Mouse (Mus musculus): ENCODE results near the gene Tmem131. TPM values are rescaled to one million over a fixed set of nuclear protein-coding genes. Genes with fewer than 3 reads are reported as not detected.

Tmem131 gene
- polyA plus RNA-seq, 1 experiment from 2014 or later, result 13.8 TPM

DNA sequence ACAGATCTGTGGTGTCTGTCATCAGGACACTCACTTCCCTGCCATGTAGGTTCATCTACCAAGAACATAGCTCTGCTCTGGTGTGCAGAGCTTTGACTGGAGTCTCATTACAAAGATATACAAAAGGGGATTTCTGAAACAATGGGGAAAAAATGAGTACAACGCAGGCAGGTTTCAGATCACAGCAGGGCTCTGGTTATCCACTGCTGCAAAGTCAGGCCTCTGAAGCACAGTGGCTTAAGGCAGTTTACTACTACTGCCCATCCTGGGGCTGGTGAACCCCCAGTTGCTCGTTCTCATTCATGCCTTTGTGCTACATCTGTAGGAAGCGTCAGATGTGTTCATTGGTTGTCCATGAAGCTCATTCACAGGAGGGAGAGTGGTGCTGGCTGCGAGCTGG is 57.0 kb downstream of the Tmem131 start:
- peaks cover 22% of the 10 kb centered on the region for H3K4me1 ChIP-seq
- no peaks in the 10 kb centered on the region for H3K9me3 ChIP-seq (replicated peaks)
- no peaks in the 10 kb centered on the region for H3K27me3 ChIP-seq (ENCODE audit: low read depth, poor library complexity, severe bottlenecking)
- WGBS, result 89% methylated on average over 4 of the region's 4 CpGs
- H3K36me3 ChIP-seq, result peaks cover 12% of the 10 kb centered on the region
- no peak for DNase-seq (ENCODE audit: low spot score)
- H3K27ac ChIP-seq, result no peak overlapping the region
- no peak overlapping the region for H3K4me3 ChIP-seq

DNA sequence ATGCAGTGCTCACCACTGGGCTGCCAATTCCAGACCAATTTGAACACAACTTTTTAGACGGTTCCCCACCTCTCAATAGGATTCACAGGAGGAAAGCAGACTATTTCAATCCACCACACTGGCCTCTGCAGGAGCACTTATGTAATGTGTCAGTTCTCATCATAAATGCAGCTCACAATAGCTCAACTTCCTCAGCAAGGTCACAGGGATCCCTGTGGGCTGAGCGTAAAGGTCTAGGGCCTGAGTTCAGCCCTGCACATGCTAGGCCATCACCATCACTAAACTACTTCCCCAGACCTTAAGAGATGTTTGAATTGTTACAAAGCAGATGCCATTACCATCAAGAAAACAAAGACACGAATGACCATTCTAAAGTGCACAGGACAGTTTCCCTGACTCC is 58.9 kb downstream of the Tmem131 start:
- no peaks in the 10 kb centered on the region for H3K27me3 ChIP-seq (ENCODE audit: low read depth, poor library complexity, severe bottlenecking)
- H3K9me3 ChIP-seq (replicated peaks), result no peaks in the 10 kb centered on the region
- DNase-seq (ENCODE audit: low spot score), result no peak
- WGBS, result 85% methylated on average over 3 of the region's 3 CpGs
- H3K4me1 ChIP-seq, result peaks cover 16% of the 10 kb centered on the region
- peaks cover 23% of the 10 kb centered on the region for H3K36me3 ChIP-seq
- H3K27ac ChIP-seq, result no peak overlapping the region
- H3K4me3 ChIP-seq, result no peak overlapping the region

DNA sequence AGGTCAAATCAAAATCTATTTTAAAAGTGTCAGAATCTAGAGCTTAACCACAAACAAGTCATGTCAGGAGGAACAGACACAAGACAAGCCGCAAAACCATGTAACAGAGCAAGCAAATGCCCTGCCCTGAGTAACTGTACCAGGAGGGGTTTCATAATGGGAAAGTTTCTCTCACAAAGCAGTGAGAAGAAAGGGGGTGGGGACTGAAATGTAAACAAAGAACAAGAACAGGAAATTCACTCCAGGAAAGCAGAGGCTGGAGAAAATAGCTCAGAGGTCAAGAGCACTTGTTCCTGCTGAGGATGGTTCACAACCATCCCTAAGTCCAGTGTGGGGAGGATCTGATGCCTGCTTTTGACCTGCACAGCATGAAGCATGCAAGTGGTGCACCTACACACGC is 59.7 kb downstream of the Tmem131 start:
- Histone ChIP-seq H3K27me3 (ENCODE audit: low read depth, poor library complexity, severe bottlenecking) (no peaks in the 10 kb centered on the region), H3K4me1 (peaks cover 16% of the 10 kb centered on the region), H3K27ac (peak overlapping the region; percentile 14; the same call in 1 of the 2 replicates), H3K4me3 (no peak overlapping the region), H3K9me3 (replicated peaks) (no peaks in the 10 kb centered on the region), H3K36me3 (peaks cover 23% of the 10 kb centered on the region)
- DNase-seq (ENCODE audit: low spot score), result no peak
- WGBS, result 84% methylated on average over 2 of the region's 2 CpGs

DNA sequence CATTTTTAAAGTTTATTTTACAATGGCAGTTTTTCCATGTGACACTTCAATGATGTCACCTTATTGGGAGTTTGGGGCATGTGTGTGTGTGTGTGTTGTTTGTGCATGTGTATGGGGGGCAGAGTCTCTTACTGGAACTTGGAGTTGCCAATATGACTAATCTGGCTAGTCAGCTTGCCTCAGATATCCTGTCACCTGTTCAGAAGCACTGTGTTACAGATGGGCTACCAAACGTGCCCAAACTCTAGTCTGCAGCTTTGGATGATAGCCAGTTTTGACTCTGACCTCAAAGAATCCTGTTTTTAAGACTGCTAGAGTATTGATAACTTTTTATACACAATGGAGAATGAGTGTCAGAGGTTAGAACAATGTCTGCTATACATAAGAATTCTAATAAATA is 64.3 kb downstream of the Tmem131 start:
- no peaks in the 10 kb centered on the region for H3K9me3 ChIP-seq (replicated peaks)
- no peak for DNase-seq (ENCODE audit: low spot score)
- no peak overlapping the region for H3K4me3 ChIP-seq
- H3K36me3 ChIP-seq, result peaks cover 17% of the 10 kb centered on the region
- peaks cover 6% of the 10 kb centered on the region for H3K4me1 ChIP-seq
- no peaks in the 10 kb centered on the region for H3K27me3 ChIP-seq (ENCODE audit: low read depth, poor library complexity, severe bottlenecking)
- no peak overlapping the region for H3K27ac ChIP-seq
- WGBS, result 74% methylated on average over 1 of the region's 1 CpGs

DNA sequence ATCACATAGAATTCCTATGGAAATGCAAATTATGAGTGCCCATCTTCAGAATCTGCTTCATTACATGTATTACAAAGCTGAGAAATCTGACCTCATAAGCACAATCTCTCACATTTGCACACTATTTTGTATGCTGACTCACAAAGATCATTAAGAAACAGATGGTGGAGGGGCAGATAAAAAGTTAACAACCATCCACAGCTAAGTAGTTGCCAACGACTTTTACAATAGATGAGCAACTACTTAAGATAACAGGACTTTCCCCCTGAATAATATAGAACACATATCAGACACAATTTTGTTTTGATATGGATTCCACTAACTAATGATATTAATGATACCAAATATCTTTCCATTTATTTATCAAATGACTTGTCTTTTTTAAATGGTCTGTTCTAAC is 66.3 kb downstream of the Tmem131 start:
- WGBS, result 88% methylated on average over 1 of the region's 1 CpGs
- Histone ChIP-seq H3K27ac (no peak overlapping the region), H3K36me3 (peaks cover 22% of the 10 kb centered on the region), H3K9me3 (replicated peaks) (no peaks in the 10 kb centered on the region), H3K27me3 (ENCODE audit: low read depth, poor library complexity, severe bottlenecking) (no peaks in the 10 kb centered on the region), H3K4me1 (no peaks in the 10 kb centered on the region), H3K4me3 (no peak overlapping the region)
- no peak for DNase-seq (ENCODE audit: low spot score)

DNA sequence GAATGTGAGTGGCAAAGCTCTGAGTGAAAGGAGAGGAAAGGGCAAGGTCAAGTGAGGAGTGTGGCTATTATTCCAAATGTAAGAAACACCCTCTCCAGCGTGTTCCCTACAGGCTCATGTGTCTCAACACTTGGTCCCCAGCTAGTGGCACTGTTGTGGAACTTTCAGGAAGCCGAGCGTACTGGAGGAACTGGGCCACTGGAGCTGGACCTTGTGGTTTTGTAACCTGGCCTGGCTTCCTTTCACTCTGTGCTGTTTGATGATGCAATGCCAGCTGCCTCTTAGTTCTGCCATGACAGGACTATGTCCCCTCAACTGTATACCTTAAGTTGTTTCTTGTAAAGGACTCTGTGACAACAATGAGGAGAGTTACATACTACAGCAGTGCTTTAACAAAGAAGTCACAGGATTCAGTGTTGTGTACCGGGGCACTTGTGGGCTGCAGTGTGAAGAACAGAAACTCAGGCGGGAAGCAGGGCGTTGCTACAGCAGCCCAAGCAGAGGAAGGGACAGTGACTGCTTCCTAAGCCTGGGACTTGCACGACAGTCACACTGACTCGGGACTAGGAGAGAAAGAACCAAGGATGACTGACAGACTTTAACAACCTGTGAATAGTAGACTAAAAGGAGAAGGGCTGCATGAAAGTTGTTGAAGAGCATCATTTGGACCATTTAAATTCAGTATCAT is 68.4 kb downstream of the Tmem131 start:
- no peaks in the 10 kb centered on the region for H3K9me3 ChIP-seq (replicated peaks)
- H3K4me1 ChIP-seq, result no peaks in the 10 kb centered on the region
- DNase-seq (ENCODE audit: low spot score), result no peak
- H3K4me3 ChIP-seq, result no peak overlapping the region
- WGBS, result 88% methylated on average over 8 of the region's 8 CpGs
- no peaks in the 10 kb centered on the region for H3K27me3 ChIP-seq (ENCODE audit: low read depth, poor library complexity, severe bottlenecking)
- H3K27ac ChIP-seq, result no peak overlapping the region
- peaks cover 30% of the 10 kb centered on the region for H3K36me3 ChIP-seq

DNA sequence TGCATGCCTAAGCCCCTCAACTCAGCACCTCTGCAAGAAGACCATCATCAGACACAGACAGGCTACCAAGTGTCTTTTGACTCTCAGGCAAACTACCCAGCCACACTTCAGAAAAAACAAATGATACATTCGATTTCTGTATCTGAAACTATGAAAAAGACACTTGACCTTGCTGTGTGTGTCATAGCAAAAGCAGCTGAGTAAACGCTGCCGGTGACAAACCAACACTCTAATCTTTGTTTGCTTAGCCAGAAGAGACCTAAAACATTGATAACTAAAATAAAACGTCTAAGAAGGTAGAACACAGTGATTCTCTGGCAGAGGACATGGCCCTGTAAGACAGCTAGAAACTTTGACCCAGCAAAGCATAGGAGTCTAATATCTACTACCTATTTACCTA is 72.2 kb downstream of the Tmem131 start:
- Histone ChIP-seq H3K27ac (no peak overlapping the region), H3K4me3 (no peak overlapping the region), H3K9me3 (replicated peaks) (no peaks in the 10 kb centered on the region), H3K4me1 (no peaks in the 10 kb centered on the region), H3K36me3 (peaks cover 34% of the 10 kb centered on the region), H3K27me3 (ENCODE audit: low read depth, poor library complexity, severe bottlenecking) (no peaks in the 10 kb centered on the region)
- 87% methylated on average over 4 of the region's 4 CpGs for WGBS
- DNase-seq (ENCODE audit: low spot score), result no peak

DNA sequence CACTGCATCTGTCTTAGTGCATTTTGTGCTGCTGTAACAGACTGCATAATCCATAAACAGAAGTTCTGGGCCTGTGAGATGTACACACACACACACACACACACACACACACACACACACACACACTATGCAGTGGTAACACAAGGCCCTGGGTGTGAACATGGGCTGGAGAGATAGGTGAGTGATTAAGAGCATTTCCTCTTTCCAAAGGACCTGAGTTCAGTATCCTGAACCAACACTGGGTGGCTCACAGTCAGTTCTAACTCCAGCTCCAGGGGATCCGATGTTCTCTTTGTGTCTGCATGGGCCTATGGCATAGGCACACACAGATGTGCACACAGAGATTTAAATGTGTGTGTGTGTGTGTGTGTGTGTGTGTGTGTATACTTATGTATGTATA is 72.9 kb downstream of the Tmem131 start:
- peaks cover 33% of the 10 kb centered on the region for H3K36me3 ChIP-seq
- no peaks in the 10 kb centered on the region for H3K27me3 ChIP-seq (ENCODE audit: low read depth, poor library complexity, severe bottlenecking)
- 87% methylated on average over 1 of the region's 1 CpGs for WGBS
- H3K4me3 ChIP-seq, result no peak overlapping the region
- no peak overlapping the region for H3K27ac ChIP-seq
- no peaks in the 10 kb centered on the region for H3K4me1 ChIP-seq
- H3K9me3 ChIP-seq (replicated peaks), result no peaks in the 10 kb centered on the region
- no peak for DNase-seq (ENCODE audit: low spot score)

DNA sequence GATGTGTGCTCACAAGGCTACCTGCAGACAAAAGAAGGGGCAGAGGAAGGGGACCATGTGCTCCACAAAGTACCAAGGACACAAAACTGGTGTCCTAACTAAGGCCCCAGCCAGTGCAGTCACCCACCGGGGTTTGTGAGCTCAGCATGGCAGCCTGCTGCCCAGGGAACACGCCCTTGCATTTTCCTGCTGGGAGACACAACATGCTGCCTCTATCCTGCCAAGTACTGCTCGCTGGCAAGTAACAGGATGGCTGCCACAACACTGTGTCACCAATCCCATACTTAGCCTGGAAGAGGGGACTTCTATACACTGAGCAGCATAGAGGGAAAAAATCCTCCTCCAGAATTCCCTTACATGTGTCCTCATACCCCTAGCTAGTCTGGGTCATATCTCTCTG is 78.7 kb downstream of the Tmem131 start:
- 86% methylated on average over 3 of the region's 3 CpGs for WGBS
- Histone ChIP-seq H3K4me1 (peaks cover 21% of the 10 kb centered on the region), H3K4me3 (no peak overlapping the region), H3K9me3 (replicated peaks) (no peaks in the 10 kb centered on the region), H3K36me3 (peaks cover 15% of the 10 kb centered on the region), H3K27ac (no peak overlapping the region), H3K27me3 (ENCODE audit: low read depth, poor library complexity, severe bottlenecking) (no peaks in the 10 kb centered on the region)
- no peak for DNase-seq (ENCODE audit: low spot score)

DNA sequence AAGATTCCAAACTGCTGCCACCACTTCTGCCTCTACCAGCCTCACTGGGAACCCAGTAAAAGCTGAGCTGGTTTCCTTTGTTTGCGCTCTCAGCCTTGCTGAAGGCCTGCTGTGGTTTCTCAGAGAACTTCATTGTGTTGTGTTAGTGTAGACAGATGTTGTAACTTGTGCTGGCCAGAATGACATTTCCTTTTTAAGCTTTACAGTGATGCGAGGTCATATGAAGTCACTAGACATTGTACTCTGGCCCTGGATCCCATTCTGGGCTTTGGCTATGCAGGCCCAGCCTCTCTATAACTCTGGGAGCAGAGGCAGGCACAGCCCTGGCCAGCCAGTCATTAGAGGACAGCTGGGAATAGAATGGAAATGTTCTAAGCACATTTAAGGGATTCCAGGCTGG is 81.7 kb downstream of the Tmem131 start:
- no peak for DNase-seq (ENCODE audit: low spot score)
- Histone ChIP-seq H3K36me3 (0 out of 2 replicates have a peak, but pooled peaks cover 4% of the 10 kb centered on the region), H3K27ac (peak overlapping the region; percentile 72), H3K4me3 (no peak overlapping the region), H3K27me3 (ENCODE audit: low read depth, poor library complexity, severe bottlenecking) (no peaks in the 10 kb centered on the region), H3K9me3 (replicated peaks) (no peaks in the 10 kb centered on the region), H3K4me1 (peaks cover 21% of the 10 kb centered on the region)
- 87% methylated on average over 2 of the region's 2 CpGs for WGBS

DNA sequence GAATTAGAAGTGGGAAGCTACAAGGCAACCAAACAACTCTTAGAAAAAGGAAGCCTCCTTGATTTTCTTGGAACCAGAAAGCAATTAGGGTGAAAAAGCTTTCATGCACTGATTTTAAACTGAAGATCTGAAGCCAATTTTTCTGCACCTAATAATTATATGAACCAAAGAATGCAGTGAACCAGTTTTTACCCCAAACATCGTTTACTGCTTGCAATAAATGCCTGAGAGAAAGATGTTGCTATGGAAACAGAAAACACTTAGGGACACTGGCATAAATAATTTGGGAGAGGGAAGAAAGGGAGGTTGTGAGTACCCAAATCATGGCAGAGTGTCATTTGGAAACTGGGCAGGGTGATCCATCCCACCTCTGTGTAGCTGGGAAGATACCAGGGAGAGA is 82.6 kb downstream of the Tmem131 start:
- Histone ChIP-seq H3K27ac (peak overlapping the region; percentile 7; the same call in 1 of the 2 replicates), H3K9me3 (replicated peaks) (no peaks in the 10 kb centered on the region), H3K36me3 (0 out of 2 replicates have a peak, but pooled peaks cover 4% of the 10 kb centered on the region), H3K27me3 (ENCODE audit: low read depth, poor library complexity, severe bottlenecking) (no peaks in the 10 kb centered on the region), H3K4me3 (no peak overlapping the region), H3K4me1 (peaks cover 21% of the 10 kb centered on the region)
- 45% methylated on average over 1 of the region's 1 CpGs for WGBS
- no peak for DNase-seq (ENCODE audit: low spot score)

DNA sequence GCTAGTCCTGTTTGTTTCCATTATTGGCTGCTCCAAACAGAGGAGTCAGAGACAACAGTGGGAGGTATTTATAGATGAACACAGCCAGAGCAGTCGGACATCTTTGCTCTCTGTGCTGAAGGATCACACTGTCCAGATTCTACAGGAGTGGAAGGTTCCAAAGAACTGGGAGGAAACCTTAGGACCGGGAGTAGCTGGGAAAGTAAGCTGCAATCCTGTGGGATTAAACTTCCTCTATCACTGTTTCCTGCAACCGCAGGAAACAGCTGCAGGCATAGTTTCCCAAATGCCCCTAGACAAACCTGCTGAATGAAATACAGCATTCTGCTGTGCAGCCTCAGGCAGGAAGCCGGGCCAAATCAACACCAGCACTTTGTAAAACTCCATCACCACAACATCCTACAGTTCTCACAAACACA is 83.0 kb downstream of the Tmem131 start:
- H3K27me3 ChIP-seq (ENCODE audit: low read depth, poor library complexity, severe bottlenecking), result no peaks in the 10 kb centered on the region
- no peaks in the 10 kb centered on the region for H3K9me3 ChIP-seq (replicated peaks)
- no peak for DNase-seq (ENCODE audit: low spot score)
- no peak overlapping the region for H3K4me3 ChIP-seq
- H3K4me1 ChIP-seq, result peaks cover 21% of the 10 kb centered on the region
- 54% methylated on average over 4 of the region's 4 CpGs for WGBS
- 0 out of 2 replicates have a peak, but pooled peaks cover 4% of the 10 kb centered on the region for H3K36me3 ChIP-seq
- H3K27ac ChIP-seq, result peak overlapping the region; percentile 59

DNA sequence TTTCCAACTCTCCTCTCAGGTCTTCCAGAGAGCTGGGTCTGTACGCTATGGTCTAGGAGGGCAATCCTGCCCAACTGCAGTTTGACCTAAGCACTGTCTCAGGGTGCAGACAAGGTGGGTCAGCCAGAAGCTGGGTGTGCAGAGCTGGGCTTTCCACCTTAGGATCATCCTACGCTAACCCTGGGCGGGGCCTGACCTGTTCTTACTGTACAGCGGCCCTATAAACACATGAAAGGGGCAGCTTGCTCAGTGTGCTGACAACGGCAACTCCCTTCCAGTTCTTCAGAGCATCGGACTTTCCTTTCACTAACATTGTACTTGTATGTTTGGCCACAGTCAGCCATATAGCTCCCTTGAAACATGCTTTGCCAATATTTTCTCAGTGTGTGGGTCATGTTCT is 86.4 kb downstream of the Tmem131 start:
- Histone ChIP-seq H3K4me3 (no peak overlapping the region), H3K27ac (no peak overlapping the region), H3K27me3 (ENCODE audit: low read depth, poor library complexity, severe bottlenecking) (no peaks in the 10 kb centered on the region), H3K9me3 (replicated peaks) (no peaks in the 10 kb centered on the region), H3K36me3 (peaks cover 15% of the 10 kb centered on the region), H3K4me1 (peaks cover 21% of the 10 kb centered on the region)
- WGBS, result 93% methylated on average over 6 of the region's 6 CpGs
- DNase-seq (ENCODE audit: low spot score), result no peak
